Mouse (Mus musculus) brain, embryonic 14.5 days (tissue): ENCODE data around the gene Ptgs1.

Experiments used
- CTCF ChIP-seq: fragments of 200-500 bp; IDR thresholded peaks from 2 replicates; pipeline ENCODE4 v1.5.1; 2012; ENCODE audit warnings: inconsistent platforms, mild to moderate bottlenecking, moderate library complexity, borderline replicate concordance; ENCODE audit not compliant: insufficient read depth, insufficient read length; ENCODE audit errors: extremely low read depth
- POLR2A ChIP-seq: fragments of 200-500 bp; IDR thresholded peaks from 2 replicates; pipeline ENCODE4 v1.6.1; 2012; ENCODE audit warnings: mild to moderate bottlenecking, inconsistent platforms, borderline replicate concordance; ENCODE audit not compliant: poor library complexity, insufficient read depth, insufficient read length, severe bottlenecking; ENCODE audit errors: extremely low read depth

DNA sequence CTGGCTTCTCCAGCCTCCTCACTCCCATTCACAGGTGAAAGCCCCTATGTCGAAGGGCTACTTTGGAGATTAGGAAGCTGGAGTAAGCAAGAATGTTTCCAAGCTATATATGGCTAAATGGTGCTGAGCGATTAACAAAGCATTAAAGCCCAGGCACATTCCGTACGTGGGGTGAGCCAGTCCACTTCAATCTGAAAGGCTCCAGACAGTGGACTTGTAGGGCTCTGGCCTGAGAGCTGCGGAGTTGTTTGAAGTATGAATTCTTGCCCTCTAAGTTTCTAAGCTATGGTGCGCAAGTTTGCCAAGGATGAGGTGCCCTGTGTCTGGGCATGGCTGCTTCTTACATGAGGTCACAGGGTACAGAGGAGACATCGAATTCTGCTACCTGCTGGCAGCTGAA, 6.1 kb upstream of the Ptgs1 start:
- no peak for TF ChIP-seq CTCF
- no peak for TF ChIP-seq POLR2A
